Mouse (Mus musculus): Measurements from ENCODE around the gene 5330417H12Rik. TPM values are rescaled to one million over a fixed set of nuclear protein-coding genes. Genes with fewer than 3 reads are reported as not detected.

5330417H12Rik gene
- total RNA-seq (2021): not detected in 2 replicates
- long read RNA-seq: 0 reads

DNA sequence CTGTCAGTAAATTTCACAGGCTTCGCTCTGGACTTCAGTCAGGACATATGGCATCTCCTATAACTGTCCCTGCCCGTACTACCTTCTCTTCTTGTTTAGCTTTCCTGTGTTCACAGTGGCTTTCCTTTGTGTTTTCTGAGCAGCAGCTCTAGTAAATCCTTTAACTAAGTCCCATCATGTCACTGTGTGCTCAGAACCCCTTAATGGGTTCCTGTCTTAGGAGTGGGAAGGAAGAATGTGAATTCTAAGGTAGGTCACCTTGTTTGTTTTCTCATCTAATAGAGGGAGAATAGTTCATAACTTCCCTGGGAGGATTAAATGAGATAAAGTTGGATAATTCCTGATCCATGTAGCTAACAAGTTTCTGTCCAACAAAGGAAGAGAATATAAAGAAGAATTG, at the start of gene 5330417H12Rik:
5330417H12Rik (minus strand) TSS at position 101 of the 400 bp plus-strand sequence.
- no peak for DNase-seq

DNA sequence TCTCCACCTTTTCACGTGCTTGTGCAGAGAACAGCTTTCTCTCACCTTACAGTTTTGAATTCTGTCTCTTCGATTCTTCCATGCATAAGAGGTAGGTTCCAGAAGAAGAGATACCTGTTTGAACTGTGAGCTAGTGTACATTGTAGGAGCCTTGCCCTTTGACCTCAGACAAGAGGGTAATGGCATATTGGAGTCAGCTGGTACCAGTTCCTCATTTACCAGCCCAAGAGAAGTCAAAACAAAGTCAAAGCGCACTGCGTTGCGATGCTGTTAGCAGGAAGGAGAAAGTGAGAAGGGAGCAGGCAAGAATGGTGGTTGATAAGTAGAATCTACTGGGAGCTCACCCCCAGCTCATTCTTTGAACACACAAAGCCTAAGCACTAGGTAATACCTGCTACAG, 43.6 kb upstream of the 5330417H12Rik start:
- no peak for DNase-seq

DNA sequence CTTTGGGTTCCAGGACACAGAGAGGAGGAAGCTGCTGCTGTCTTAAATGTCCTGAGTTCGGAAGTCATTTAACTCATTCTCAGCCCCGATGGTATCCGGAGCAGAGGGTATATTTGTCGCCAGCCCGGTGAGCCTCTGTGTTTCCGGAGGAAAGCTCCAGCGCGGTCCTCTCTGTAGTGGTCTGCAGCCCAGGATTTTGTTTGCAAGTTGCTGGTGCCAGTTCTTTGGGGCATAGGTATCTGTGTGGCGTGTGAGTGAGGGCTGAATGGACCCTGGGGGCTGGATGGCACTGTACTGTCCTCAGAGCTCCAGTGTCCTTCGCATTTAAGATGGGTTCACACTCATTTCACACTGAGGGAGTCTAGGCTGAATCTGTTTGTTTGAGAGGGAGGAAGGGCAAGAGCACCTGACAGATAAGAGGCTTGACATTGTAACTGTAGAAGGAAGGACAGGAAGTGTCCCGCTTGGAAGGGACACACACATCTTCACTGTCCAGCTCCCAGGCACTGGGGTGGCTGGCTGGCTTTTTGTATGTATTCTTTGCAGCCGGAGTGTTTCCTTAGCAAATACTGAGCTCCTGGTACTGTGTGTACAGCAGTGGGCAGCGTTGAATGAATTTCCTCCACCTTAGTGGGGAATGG, 41.4 kb upstream of the 5330417H12Rik start:
- no peak for DNase-seq

DNA sequence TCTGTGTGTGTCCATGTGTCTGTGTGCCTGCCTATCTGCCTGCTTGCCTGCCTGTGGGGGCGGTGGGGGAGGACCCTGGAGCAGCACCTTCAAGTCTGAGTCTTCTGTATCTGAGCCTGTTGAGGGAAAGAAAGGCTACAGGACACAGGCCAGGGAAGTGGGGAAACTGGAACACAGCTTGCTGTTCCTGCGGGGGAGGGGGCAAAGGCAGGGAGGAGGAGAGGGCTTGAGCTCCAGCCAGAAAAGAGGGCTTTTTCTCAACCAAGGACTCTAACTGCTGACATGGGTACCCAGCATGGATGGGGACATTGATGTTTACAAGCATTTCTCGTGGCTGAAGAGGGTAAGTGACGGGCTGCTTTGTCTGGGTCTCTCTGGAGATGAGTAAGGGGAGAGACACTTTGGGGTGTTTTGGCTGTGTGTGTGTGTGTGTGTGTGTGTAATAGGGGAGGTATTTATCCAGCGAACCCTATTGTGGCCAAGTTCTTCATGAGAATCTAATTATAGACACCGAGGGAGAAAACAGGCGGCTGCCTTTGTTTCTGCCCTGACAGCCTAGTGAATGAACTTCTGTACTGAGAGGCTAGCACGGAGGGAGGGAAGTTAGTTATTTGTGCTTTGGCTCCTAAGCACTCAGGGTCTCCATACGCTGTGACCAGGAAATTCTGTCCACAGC, 40.8 kb upstream of the 5330417H12Rik start:
- no peak for DNase-seq

DNA sequence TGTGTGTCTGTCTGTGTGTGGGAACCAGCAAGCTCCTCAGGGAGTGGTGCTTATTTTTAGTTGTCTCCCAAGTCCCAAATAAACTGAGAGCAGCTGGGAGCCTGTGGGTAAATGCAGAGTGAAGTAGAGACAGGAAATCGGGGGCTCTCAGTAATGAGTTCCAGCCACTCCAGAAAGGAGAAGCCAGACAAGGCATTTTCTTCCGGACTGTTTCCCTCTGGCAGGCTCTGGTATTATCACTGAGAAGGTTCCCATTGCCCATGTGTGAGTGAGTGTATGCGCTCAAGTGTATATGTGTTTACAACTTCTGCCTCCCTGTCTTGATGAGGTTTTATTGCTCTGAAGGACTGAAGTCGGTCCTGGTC, 40.2 kb upstream of the 5330417H12Rik start:
- DNase-seq: no peak

DNA sequence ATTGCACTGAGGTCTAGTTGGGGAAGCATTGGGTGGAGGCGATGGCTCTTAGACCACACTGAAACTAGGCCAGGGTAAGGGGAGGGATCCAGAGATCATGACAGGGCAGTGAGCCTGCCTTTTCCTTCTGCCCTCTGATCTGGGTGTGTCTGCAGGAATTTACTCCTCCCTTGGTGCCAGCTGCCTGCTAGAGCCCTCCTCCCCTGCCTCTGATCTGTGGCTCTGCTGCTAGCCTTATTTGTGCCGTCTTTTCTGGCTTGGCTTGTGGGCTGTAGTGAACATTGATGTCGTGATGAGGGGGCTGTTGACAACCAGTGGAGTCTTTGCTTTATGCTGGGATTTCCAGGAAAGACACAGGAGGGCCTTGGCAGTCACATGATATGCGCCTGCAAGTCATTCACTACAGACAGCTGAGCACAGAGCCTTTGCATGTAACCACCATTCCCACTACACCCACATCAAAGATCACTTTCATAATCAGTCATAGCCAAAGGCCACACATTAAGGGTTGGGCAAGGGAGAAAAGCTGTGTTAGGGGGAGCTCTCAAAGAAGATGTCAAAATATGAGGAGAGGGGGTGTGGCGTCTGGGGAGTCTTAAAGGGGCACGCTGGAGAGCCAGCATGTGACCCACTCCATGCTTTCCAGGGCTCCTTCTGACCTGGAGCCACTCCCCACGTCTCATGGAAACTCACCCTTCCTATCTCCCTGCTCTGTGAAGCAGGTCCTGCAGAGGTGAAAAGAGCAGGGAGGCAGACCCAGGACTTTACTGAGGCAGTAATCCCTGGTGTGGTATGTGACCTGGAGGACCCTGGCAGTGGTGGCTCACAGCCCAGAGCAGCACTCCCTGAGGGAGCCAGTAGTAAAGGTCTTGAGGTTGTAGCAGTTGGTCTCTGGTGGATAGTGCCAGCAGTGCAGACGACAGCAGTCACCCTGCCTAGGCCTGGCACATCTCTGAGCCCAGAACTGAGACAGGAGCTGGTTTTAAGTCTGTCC, 39.4 kb upstream of the 5330417H12Rik start:
- peak; percentile 15 for DNase-seq

DNA sequence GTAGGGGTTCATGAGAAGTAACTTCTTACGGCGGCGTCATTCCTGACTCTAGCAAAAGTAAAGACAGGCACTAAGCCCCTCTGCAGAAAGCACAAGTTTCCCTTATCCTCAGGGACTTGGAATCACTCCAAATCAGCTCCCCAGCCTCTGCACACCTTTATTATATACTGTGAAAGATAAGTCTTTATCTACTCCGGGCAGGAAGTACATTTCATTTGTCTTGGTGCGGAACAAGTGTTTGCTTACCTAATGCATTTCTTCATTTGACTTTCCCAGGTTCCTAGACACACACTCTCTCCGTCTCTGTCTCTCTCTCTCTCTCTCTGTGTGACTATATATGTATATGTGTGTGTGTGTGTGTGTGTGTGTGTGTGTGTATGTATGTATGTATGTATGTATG, 38.7 kb upstream of the 5330417H12Rik start:
- DNase-seq: no peak

DNA sequence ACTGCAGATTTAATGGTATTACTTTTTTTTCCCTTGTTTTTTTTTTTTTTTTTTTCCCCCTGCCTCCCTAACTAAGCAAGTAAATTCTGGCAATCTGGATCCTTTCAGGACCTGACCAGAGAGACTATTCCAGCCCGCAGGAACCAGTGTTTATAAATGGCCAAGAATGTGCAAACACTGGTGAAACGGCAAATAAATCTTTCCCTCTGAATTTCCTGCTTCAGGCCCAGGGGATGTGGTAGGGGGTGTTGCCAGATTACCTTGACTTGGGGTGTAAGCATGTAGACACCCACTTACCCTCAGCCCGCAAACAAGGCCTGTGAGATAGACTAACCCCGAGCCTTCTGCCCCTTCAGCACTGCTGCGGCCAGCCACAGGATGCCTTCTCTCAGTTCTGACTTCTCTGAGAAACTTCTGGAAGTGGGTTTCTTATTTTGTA, 36.9 kb upstream of the 5330417H12Rik start:
- no peak for DNase-seq

DNA sequence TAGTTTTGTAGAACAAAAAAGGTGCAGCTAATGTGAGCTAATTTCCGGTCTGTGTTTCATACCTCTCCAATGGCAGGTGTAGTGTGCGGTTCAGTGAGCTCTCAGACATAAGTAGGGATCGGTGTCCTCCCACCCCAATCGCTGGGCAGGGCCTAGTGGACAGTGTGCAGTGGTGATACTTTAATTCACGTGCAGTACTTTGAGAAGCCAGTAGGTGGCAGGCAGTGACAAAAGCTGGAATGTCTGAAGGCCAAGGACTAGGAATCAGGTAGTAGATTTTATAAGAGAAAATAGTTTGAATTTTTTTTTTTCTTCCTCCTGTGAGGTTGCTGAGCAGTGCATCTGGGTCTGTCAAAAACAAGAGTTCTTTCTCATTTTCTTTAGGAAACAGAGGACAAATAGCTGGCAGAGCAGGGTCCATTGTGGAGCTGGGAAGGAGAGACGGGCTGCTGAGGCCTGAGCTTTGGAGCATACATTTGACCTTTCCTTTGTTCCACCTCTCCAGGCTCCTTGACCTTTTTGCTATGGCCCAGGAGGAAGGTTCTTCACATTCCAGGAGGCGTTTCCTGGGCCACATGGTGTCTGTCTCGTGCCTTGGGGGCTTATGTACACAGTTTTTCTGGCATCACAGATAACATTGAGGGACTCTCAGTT, 36.4 kb upstream of the 5330417H12Rik start:
- DNase-seq: peak; percentile 56

DNA sequence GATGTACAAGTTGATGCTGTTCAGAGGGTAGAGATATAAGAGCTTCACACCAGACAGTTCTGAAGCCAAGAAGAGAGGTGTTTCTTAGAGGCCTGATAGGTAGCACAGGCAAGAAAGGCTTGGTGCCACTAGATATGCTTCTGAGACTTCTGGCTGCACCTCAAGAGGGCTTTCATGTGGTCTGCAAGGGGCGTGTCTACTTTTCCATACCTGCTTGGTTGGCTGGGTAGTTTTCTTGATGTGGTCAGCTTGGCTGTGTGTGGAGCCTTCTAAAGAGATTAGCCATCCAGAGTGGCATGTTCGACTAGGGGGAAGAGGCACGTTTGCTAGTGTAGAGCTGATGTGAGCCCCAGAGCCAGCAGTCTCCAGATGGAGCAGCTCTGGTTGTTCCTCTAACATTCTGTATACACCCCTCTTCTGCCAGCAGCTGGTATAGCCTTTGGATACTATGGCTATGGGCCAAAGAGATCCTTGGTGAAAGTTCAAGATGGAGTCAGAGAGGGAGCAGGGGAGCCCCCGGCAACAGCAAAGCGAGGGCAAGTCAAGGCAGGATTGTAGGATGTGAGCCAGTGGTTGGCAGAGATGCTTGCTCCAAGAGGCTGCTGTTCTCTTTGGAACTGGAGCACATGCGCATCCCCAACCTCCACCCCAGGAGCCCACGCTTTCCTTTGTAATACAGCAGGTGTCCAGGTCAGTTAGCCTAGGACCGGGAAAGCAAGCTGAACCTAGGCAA, 34.4 kb upstream of the 5330417H12Rik start:
- DNase-seq: no peak

DNA sequence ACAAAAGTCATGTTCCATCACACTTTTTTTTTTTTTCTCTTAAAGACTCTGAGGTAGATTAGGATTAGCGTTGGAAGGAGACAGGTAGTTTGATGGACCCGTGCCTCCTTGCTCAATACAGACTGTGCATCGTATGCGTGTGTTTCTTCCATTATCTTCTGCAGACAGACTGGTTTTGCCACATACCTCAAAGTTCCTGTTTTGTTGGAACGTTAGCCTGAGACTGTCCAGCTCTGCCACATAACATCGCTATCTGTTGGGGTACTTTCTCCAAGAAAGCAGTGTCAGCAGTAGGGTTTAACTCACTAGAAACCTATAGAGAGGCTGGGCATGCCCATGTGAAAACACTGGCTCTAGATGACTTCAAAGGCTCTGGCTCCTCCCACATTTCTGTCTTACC, 31.5 kb upstream of the 5330417H12Rik start:
- no peak for DNase-seq

DNA sequence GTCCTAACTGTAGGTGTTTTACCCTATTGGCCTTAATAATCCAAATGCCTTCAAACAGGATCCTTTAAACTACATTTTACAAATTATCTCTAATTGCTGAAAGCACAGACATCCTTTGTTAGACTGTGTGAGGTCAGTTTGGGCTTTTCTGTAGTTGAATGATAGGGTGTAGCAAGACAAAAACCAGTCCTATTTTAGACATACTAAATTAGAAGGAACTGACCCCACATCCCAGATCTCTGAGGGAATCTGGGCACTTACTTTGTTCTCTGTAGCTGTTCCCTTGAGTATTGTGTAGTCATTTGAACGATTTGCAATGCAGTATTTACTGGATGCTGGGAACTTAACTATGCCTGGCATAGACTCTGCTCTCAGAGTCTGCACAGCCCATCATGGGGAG, 26.9 kb upstream of the 5330417H12Rik start:
- DNase-seq: no peak

DNA sequence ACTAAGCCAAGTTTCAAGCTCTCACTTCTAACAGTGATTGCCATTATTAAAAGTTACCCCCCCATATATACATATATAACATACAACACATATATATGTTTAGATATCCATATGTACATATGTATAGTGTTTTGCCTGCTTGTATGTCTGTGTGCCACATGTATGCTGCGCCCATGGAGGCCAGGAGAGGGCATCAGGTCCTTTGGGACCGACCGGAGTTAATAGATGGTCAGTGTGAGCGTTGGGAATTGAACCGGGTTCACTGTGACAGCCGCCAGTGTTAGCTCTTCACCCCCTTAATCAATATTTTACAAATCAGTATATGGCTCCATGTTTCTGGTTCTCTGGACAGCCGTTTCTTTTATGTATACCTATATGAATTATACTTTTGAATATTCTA, 25.0 kb upstream of the 5330417H12Rik start:
- DNase-seq: no peak

DNA sequence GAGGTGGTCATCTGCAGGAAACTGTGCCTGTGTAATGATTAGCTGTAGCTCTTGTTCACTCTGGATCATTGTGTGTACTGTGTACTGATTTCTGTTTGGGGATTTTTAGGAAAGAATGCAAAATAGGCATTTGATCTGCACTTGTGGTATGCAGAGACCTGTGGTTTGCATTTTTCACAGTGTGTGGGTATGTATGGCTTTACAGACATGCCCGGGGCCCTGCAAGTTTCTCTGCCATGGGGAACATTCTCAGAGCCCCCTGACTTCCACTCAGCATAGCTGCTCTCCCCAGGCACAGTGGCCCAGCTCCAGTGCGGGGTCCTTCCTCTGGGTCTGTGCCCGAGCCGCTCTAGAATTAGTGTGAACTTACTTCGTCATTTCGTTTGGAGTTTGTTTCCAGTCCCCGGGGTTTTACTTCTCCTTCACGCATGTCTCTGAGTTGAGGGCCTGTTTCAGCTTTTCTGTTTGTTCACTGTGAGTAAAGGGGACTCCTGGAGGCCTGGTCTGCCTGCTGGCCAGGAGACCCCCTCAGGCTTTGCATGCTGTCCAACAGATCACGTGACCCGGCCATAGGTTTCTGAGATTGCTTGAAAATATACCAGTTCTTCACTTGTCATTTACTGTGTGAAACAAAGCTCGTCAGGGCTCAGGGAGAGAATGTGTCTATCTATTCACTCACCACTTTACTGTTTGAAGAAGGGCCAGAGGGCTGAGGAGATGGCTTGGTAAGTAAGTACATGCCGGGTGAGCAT, 24.2 kb upstream of the 5330417H12Rik start:
- no peak for DNase-seq

DNA sequence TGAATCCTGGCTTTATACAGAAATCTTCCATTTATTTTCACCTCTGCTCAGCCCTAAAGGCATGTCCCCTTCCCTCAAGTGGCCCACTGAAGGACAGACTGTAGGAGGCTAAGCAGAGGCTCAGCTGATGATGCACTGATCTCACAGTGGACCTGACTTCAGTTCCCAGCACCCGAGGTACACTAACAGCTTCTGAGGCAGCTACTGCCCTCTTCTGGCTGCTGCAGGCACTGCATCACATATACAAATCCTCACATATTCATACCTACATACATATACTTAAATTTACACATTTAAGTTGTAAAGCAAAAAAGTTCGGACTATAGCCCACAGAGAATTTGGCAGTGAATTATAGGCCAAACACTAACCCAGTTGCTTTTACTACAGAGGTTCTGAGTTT, 20.0 kb upstream of the 5330417H12Rik start:
- DNase-seq: no peak

DNA sequence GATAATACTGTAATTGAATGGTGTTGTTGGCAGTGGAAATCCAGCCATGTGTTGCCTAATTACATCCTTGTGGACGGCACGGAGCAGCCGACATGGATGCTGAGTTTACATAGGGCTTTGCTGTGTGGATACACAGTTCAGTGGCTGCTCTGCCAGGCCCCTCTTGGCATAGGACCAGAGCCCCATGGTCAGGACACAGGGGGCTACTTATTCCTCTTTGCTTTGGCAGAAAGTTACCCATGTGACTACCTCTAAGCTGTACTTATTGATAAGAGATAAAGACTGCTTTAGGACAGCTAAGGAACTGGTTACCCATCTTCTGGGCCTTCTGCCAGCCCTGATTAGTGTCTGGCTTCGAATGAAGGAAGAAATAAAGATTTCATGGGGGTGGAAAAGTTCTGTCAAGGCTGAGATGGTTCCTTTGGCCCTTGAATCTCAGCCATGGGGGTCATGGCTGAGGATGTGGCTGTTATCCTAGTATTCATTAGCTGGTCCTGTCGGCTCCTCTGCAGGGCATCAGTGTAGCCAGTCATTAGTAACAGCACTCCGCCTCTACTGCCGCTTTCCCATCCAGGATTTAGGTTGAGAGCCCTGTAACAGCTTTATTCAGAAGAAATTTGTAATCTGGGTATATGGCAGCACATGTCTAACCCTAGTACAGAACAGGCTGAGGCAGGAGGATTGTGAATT, 17.8 kb upstream of the 5330417H12Rik start:
- DNase-seq: no peak

DNA sequence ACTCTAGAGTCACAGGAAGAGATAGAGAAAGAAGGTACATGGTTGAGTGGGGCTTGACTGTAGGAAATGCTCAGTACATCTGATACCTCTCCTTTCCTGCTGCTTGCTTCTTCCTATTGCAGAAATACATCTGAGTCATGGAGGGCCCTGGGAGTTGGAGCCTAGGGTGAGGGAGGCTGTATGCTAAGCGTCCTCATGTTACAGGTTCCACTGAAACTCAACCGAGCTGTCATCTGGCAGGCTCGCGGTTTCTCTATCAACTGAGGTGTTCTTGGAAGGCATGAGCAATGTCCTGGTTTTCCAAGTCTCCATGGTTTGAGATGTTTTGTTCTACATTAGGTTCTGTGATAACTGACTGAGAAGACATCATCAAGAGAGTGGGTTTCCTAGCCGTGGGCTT, 13.1 kb upstream of the 5330417H12Rik start:
- no peak for DNase-seq

DNA sequence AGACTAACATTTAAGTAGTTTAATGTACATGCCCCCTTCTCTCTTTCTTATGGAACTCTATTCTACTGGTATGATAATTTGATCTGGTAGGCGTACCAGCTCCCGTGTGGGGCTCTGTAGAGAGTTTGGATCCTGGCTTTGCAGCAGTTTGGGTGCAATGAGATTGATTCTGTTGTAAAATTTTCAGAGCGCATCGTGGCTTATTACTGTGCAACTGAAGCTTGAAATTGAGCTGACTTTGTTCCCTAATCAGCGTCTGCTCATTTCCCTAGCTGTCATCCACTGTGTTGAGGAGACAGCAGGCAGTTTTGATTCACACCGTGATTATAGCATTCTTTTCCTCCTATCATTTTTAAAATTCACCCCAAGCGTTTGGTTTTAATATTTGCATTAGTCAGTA, 12.4 kb upstream of the 5330417H12Rik start:
- DNase-seq: no peak

DNA sequence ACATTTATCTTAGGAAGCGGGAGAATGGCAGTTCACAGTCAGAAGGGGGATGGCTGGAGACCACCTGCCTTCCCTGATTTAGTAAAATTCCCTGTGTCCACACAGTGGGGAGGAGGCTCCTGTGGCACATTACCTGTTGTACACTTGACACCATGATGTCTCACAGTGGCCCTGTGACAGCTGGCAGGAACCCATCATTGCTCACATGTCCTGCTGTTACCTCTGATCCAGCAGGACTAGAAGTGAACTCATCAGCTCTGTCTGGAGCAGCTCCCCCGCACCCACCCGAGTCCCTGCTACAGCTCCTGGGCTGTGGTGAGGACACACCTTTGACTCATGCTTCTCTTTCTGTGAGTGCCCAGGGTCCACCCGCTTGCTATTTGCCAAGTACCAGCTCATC, 8.2 kb upstream of the 5330417H12Rik start:
- no peak for DNase-seq

DNA sequence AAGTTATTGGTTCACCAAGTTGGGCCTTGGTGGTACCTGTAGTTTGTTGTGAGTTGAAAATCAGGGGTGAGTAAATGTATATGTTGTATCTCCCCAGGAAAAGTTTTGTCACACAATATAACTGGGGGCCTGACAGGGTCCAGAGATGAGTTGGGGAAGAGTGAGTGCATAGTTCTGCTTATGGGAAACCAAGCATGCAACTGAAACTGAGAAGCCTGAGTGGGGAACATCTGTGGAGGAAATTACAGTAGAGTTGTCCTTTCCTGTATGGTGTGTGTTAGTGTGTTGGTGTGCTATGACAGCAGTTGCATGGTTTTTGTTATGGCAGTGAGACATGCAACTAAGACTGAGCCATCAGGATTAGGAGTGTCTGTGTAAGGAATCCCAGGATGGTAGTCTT, 3.4 kb upstream of the 5330417H12Rik start:
- DNase-seq: no peak

Measured in adrenal gland, postnatal 25 days (tissue).